Mouse (Mus musculus) C3H10T1/2 (cell line): Measurements from ENCODE around the gene Krtap15. TPM values are rescaled to one million over a fixed set of nuclear protein-coding genes. Genes with fewer than 3 reads are reported as not detected.

ENCODE experiments used
- polyA plus RNA-seq, 2 experiments: library from polyadenylated mRNA; unstranded; fragments of >200 nt; fragmentation: generic; extraction: Trizol; gene quantifications; one replicate each; pipeline ENCODE4 v1.2.1; 2012; ENCODE audit warnings: missing spikeins in 2 of 2

Krtap15 gene
- polyA plus RNA-seq, result not detected

DNA sequence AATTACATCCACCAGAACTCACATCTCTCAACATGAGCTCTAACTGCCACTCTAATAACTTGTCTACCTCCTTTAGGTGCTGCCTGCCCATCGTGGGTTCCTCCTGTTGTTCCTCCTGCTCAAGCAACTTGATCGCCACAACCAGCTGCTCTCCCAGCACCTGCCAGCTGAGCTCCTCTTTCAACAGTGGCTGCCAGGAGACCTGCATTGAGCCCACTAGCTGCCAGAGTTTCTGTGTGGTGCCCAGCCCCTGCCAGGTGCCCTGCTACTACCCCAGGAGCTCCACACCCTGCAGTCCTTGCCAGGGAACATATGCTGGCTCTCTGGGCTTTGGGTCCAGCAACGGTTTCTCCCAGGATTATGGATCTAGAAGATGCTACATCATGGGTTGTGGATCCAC lies at the start of gene Krtap15:
TSS of gene Krtap15 (plus strand) at position 150 of the 400 bp plus-strand sequence.

DNA sequence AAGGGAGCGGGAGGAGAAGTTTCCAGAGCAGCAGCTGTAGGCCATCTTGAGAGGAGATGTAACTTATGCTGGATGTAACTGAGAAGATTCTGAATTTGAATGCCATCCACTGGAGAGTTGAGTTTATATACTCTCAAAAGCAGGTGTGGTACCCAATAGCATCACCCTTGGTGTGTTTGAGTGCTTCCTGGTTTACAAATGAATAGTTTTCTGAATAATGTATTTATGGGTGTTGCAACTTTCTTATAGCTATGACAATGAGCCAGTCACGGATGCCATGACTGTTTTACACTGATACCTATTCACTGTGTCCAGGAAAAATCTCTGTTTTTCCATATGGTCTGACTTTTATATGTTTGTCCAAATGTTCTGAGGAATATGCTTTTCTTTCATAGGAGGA lies 45.9 kb upstream of the Krtap15 start, which contains the start of gene 2310057N15Rik:
TSS of gene 2310057N15Rik (minus strand) at position 101 of the 400 bp plus-strand sequence.

GRCm38 (mm10) chr16:88777596-88777995 lies 42.4 kb upstream of the Krtap15 start, which contains the start of gene Gm5965:
Gene Gm5965, plus strand, starts transcription at chr16:88777896.

GRCm38 (mm10) chr16:88811827-88812226 lies 8.2 kb upstream of the Krtap15 start, which contains the start of gene Gm20741:
Gene Gm20741, minus strand, starts transcription at chr16:88812220.

DNA sequence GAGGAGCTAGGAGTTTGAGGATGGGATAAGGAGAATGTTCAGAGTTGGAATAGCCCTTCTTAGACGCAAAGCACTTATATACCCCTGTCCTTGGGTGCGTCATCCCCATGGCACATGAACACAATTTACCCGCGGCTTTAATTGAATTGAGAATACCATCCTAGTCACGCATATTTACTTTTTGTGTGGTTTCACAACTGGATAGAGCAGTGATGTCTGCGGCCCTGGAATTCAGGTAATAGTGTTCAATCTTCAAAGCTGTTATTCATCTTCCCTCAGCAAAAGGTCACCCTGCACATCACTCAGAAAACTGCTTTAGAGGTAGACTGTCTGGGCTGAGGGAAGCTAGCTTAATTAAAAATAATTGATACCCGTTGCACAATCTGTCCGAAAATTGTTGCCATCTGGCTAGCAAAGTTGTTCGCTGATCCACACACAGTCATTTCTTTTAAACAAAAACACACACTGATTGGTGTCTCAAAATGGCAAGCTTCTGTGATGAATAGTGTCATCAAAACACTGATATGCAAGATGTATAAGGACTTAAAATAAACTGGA lies 6.2 kb downstream of the Krtap15 start, which contains the start of gene Krtap14:
TSS of gene Krtap14 (minus strand) at position 51 of the 558 bp plus-strand sequence.

DNA sequence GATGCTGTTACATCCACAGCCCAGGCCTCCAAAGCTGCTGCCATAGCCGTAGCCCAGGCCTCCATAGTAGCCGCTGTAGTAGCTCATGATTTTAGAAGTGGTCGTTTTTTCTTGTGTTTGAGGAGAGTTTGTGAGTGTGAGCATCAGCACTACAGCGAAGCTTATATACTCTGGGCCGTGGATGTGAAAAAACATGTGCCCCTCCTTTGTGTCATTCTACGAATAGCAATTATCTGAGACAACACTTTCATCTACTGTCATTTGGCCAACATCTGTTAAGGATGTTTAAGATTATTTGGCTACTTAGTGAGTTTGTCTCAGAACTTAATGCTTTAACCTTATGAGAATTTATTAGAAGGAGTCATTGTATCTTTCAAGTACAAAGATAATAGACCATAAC lies 49.3 kb downstream of the Krtap15 start, which contains the start of gene Krtap19-1:
TSS of gene Krtap19-1 (minus strand) at position 101 of the 400 bp plus-strand sequence.

DNA sequence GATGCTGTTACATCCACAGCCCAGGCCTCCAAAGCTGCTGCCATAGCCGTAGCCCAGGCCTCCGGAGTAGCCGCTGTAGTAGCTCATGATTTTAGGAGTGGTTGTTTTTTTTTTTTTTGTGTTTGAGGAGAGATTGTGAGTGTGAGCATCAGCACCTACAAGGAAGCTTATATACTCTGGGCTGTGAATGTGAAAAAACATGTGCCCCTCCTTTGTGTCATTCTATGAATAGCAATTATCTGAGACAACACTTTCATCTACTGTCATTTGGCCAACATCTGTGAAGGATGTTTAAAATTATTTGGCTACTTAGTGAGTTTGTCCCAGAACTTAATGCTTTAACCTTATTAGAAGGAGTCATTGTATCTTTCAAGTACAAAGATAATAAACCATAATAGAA lies 54.2 kb downstream of the Krtap15 start, which contains the start of gene Krtap19-2:
TSS of gene Krtap19-2 (minus strand) at position 101 of the 400 bp plus-strand sequence.

GRCm38 (mm10) chr16:88877938-88878337 lies 57.9 kb downstream of the Krtap15 start, which contains the start of gene Krtap19-3:
Gene Krtap19-3, minus strand, starts transcription at chr16:88878038.

Other genes starting within 250 kb of the Krtap15 start
- not detected for gene Krtap24-1, start 207.9 kb upstream of the Krtap15 start, polyA plus RNA-seq
- gene 2310079G19Rik, start 192.5 kb upstream of the Krtap15 start, polyA plus RNA-seq, result not detected
- not detected for gene Krtap26-1, start 172.4 kb upstream of the Krtap15 start, polyA plus RNA-seq
- gene Krtap27-1, start 148.5 kb upstream of the Krtap15 start, polyA plus RNA-seq, result not detected
- not detected for gene 2310061N02Rik, start 112.3 kb upstream of the Krtap15 start, polyA plus RNA-seq
- gene Krtap13-1, start 91.4 kb upstream of the Krtap15 start, polyA plus RNA-seq, result not detected
- gene Krtap13, start 68.6 kb upstream of the Krtap15 start, polyA plus RNA-seq, result not detected
- gene 2310034C09Rik, start 61.4 kb upstream of the Krtap15 start, polyA plus RNA-seq, result not detected
- gene 2310057N15Rik, start 46.0 kb upstream of the Krtap15 start, polyA plus RNA-seq, result not detected
- gene Gm5965, start 42.3 kb upstream of the Krtap15 start, polyA plus RNA-seq, result not detected
- not detected for gene Gm20741, start 8.0 kb upstream of the Krtap15 start, polyA plus RNA-seq
- not detected for gene Krtap14, start 5.9 kb downstream of the Krtap15 start, polyA plus RNA-seq
- gene Krtap19-1, start 49.2 kb downstream of the Krtap15 start, polyA plus RNA-seq, result not detected
- gene Krtap19-2, start 54.1 kb downstream of the Krtap15 start, polyA plus RNA-seq, result not detected
- gene Krtap19-3, start 57.8 kb downstream of the Krtap15 start, polyA plus RNA-seq, result not detected
- gene Krtap19-4, start 64.9 kb downstream of the Krtap15 start, polyA plus RNA-seq, result not detected
- gene Krtap19-5, start 76.2 kb downstream of the Krtap15 start, polyA plus RNA-seq, result not detected
- gene Krtap19-9b, start 112.0 kb downstream of the Krtap15 start, polyA plus RNA-seq, result not detected
- not detected for gene Krtap16-3, start 142.7 kb downstream of the Krtap15 start, polyA plus RNA-seq
- gene Krtap22-2, start 190.5 kb downstream of the Krtap15 start, polyA plus RNA-seq, result not detected
- gene Gm10229, start 195.1 kb downstream of the Krtap15 start, polyA plus RNA-seq, result not detected
- gene Krtap6-1, start 211.5 kb downstream of the Krtap15 start, polyA plus RNA-seq, result not detected
- not detected for gene Gm10228, start 221.3 kb downstream of the Krtap15 start, polyA plus RNA-seq
- gene Krtap6-5, start 227.7 kb downstream of the Krtap15 start, polyA plus RNA-seq, result not detected
- not detected for gene 1110025L11Rik, start 243.8 kb downstream of the Krtap15 start, polyA plus RNA-seq